Mouse (Mus musculus) midbrain, embryonic 13.5 days (tissue): ENCODE measurements around the gene Flnc. TPM values are rescaled to one million over a fixed set of nuclear protein-coding genes. Genes with fewer than 3 reads are reported as not detected.

ENCODE experiments used
- ATAC-seq: fragments of 200-750 bp; cut with Nextera tagmentation; 2 replicates; pipeline ENCODE4 v1.8.0; 2017; ENCODE audit warnings: mild to moderate bottlenecking, moderate TSS enrichment, moderate library complexity
- H3K27ac ChIP-seq: fragments of 300-500 bp; sonication (generic); 2 replicates; pipeline ENCODE4 v1.5.1; 2015; ENCODE audit warnings: inconsistent platforms, mild to moderate bottlenecking, moderate library complexity
- H3K27me3 ChIP-seq: fragments of 300-500 bp; sonication (generic); 2 replicates; pipeline ENCODE4 v1.6.1; 2015; ENCODE audit warnings: mild to moderate bottlenecking, inconsistent platforms
- H3K36me3 ChIP-seq: fragments of 300-500 bp; sonication (generic); 2 replicates; pipeline ENCODE4 v1.6.1; 2015; ENCODE audit warnings: mild to moderate bottlenecking, inconsistent platforms
- H3K4me1 ChIP-seq: fragments of 300-500 bp; sonication (generic); replicated peaks from 2 replicates; pipeline ENCODE4 v1.6.1; 2015; ENCODE audit warnings: inconsistent platforms
- H3K4me2 ChIP-seq: fragments of 300-500 bp; sonication (generic); replicated peaks from 2 replicates; pipeline ENCODE4 v1.6.1; 2015; ENCODE audit warnings: moderate library complexity, mild to moderate bottlenecking, inconsistent platforms
- H3K4me3 ChIP-seq: fragments of 300-500 bp; sonication (generic); replicated peaks from 2 replicates; pipeline ENCODE4 v1.5.1; 2015; ENCODE audit warnings: mild to moderate bottlenecking, inconsistent platforms
- H3K9ac ChIP-seq: fragments of 300-500 bp; sonication (generic); replicated peaks from 2 replicates; pipeline ENCODE4 v1.6.1; 2015; ENCODE audit warnings: mild to moderate bottlenecking, inconsistent platforms
- H3K9me3 ChIP-seq: fragments of 300-500 bp; sonication (generic); 2 replicates; pipeline ENCODE4 v1.6.1; 2016; ENCODE audit warnings: mild to moderate bottlenecking, inconsistent platforms
- WGBS: fragments of 180-500 bp; shearing (Covaris S2); methylation state at CpG from one replicate; pipeline ENCODE4 v1.1.7; 2015; 5-methylcytosine and 5-hydroxymethylcytosine counted together
- polyA plus RNA-seq: library from polyadenylated mRNA; unstranded; fragments of >200 nt; fragmentation: Nextera tagmentation; extraction: Ambion mirVana; gene quantifications from 2 replicates; pipeline ENCODE4 v1.2.1, GENCODE M21; 2015

The Flnc gene
- polyA plus RNA-seq, 1 experiment from 2014 or later: 3.8 TPM

DNA sequence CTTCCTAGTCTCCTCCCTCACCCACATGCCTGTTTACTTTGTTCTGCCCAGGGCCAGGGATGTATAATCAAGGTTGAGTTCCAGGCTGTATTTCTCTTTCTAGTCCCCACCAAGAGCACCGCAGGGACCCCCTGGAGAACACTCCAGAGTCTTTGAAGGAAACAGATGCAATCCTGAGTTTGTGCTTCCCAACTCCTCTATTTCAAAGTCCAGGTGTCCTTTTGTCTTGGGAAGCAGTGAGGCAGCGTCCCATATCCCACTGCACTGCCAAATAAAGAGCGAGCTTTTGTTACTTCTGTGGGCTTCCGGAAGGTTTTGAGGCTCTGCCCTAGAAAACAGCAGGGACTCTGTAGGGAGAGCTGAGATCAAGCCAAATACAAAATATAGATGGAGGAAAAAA, 33.2 kb upstream of the Flnc start:
- Histone ChIP-seq H3K4me2 (no peak overlapping the region), H3K27me3 (peaks cover 18% of the 10 kb centered on the region), H3K9ac (no peak overlapping the region), H3K4me3 (no peak overlapping the region), H3K4me1 (peaks cover 24% of the 10 kb centered on the region), H3K27ac (no peak overlapping the region), H3K36me3 (no peaks in the 10 kb centered on the region), H3K9me3 (no peaks in the 10 kb centered on the region)
- 66% methylated on average over 4 of the region's 4 CpGs for WGBS
- no peak for ATAC-seq

- no peak for ATAC-seq
- no peak overlapping the region for H3K4me3 ChIP-seq
- no peaks in the 10 kb centered on the region for H3K9me3 ChIP-seq
- H3K36me3 ChIP-seq: peaks cover 17% of the 10 kb centered on the region
- 7% methylated on average over 33 of the region's 34 CpGs for WGBS
- 0 out of 2 replicates have a peak overlapping the region, but pooled peaks have one; percentile 2 for H3K4me2 ChIP-seq
- H3K9ac ChIP-seq: no peak overlapping the region
- H3K27me3 ChIP-seq: peaks cover 12% of the 10 kb centered on the region
- peaks cover 6% of the 10 kb centered on the region for H3K4me1 ChIP-seq
- H3K27ac ChIP-seq: no peak overlapping the region
Observed at GRCm38 (mm10) chr6:29402693-29403342, 30.2 kb upstream of the Flnc start.

GRCm38 (mm10) chr6:29406412-29406811, 26.6 kb upstream of the Flnc start:
- ATAC-seq: no peak
- Histone ChIP-seq H3K4me2 (no peak overlapping the region), H3K27me3 (peaks cover 12% of the 10 kb centered on the region), H3K9ac (no peak overlapping the region), H3K27ac (no peak overlapping the region), H3K4me1 (0 out of 2 replicates have a peak, but pooled peaks cover 4% of the 10 kb centered on the region), H3K4me3 (no peak overlapping the region), H3K36me3 (peaks cover 49% of the 10 kb centered on the region), H3K9me3 (no peaks in the 10 kb centered on the region)
- 88% methylated on average over 6 of the region's 6 CpGs for whole genome bisulfite sequencing

GRCm38 (mm10) chr6:29415446-29415845, 17.6 kb upstream of the Flnc start:
- no peak for ATAC-seq
- no peak overlapping the region for H3K27ac ChIP-seq
- H3K9ac ChIP-seq: peak overlapping the region; percentile 10; the same call in 1 of the 2 replicates
- no peaks in the 10 kb centered on the region for H3K9me3 ChIP-seq
- peaks cover 67% of the 10 kb centered on the region for H3K36me3 ChIP-seq
- no peak overlapping the region for H3K4me2 ChIP-seq
- WGBS: 90% methylated on average over 9 of the region's 9 CpGs
- no peak overlapping the region for H3K4me3 ChIP-seq
- no peaks in the 10 kb centered on the region for H3K4me1 ChIP-seq
- H3K27me3 ChIP-seq: no peaks in the 10 kb centered on the region

DNA sequence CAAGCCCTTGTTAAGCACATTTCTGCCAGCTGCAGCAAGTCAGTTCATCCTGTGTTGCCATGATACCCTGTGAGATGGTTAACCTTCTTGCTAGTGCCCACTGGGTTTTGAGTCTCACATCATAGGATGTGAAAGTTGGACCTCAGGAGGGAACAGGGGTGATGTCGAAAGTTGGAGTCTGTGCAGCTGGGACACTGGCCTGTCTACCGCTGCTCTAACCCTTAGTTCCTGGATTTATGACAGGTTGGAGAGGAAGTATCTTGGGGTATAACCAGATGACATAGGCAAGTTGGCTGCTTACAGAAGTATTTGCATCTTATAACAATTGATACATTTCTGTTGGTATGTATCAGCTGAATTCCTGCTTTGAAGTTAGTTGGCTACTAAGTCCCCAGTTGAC, 12.5 kb upstream of the Flnc start:
- H3K27ac ChIP-seq: no peak overlapping the region
- H3K9ac ChIP-seq: no peak overlapping the region
- H3K4me3 ChIP-seq: no peak overlapping the region
- H3K9me3 ChIP-seq: no peaks in the 10 kb centered on the region
- ATAC-seq: no peak
- H3K36me3 ChIP-seq: peaks cover 27% of the 10 kb centered on the region
- 95% methylated on average over 2 of the region's 2 CpGs for WGBS
- no peaks in the 10 kb centered on the region for H3K27me3 ChIP-seq
- no peak overlapping the region for H3K4me2 ChIP-seq
- no peaks in the 10 kb centered on the region for H3K4me1 ChIP-seq

DNA sequence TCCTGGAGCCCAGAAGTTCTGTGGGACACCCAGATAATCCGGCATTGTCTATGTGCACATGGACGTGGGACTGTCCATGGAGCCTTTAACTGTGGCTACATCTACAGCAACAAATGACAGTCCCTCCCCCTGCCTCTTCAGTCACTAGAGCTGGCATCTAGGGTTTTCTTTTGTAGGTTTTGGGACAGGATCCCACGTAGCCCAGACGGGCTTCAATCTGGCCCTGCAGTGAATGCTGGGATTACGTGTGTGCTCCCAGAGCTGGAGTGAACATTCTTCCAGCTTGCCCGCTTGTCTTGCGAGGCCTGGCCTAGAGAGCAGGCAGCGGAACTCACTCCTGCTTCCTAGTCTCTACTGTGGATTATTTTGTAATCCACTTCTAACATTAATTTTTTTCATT, 7.9 kb upstream of the Flnc start:
- Histone ChIP-seq H3K4me1 (no peaks in the 10 kb centered on the region), H3K9ac (no peak overlapping the region), H3K4me2 (no peak overlapping the region), H3K36me3 (peaks cover 6% of the 10 kb centered on the region; the same call in 1 of the 2 replicates), H3K9me3 (no peaks in the 10 kb centered on the region), H3K4me3 (no peak overlapping the region), H3K27me3 (no peaks in the 10 kb centered on the region; the same call in 1 of the 2 replicates), H3K27ac (no peak overlapping the region)
- ATAC-seq: no peak
- WGBS: 74% methylated on average over 8 of the region's 8 CpGs

- no peak overlapping the region for H3K4me3 ChIP-seq
- no peaks in the 10 kb centered on the region; the same call in 1 of the 2 replicates for H3K4me1 ChIP-seq
- no peak for ATAC-seq
- no peak overlapping the region for H3K9ac ChIP-seq
- peaks cover 10% of the 10 kb centered on the region for H3K27me3 ChIP-seq
- peaks cover 3% of the 10 kb centered on the region; the same call in 1 of the 2 replicates for H3K36me3 ChIP-seq
- WGBS: 78% methylated on average over 6 of the region's 6 CpGs
- H3K9me3 ChIP-seq: no peaks in the 10 kb centered on the region
- no peak overlapping the region for H3K4me2 ChIP-seq
- H3K27ac ChIP-seq: no peak overlapping the region
Observed at GRCm38 (mm10) chr6:29426331-29426730, 6.7 kb upstream of the Flnc start.

DNA sequence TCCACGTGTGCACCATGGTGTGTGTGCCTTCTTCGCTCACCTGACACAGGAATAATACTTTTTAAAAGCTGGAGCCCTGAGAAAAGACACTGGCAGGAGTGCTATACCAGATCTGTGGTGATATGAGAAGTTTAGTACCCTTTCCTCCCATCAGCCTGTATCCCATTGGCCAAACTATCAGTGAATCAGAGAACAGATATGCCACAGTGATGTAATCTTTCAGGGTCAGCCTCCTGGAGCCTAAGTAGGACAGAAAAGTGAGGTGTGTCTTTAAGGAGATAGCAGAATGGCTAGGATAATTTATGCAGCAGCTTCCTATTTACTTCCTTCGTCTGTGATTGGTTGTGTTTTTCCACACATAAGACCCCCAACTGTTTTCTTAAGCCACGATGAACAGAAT, 4.9 kb upstream of the Flnc start:
- H3K9me3 ChIP-seq: no peaks in the 10 kb centered on the region
- WGBS: 57% methylated on average over 4 of the region's 4 CpGs
- no peak overlapping the region for H3K4me2 ChIP-seq
- H3K27me3 ChIP-seq: peaks cover 28% of the 10 kb centered on the region
- H3K4me3 ChIP-seq: no peak overlapping the region
- no peaks in the 10 kb centered on the region for H3K36me3 ChIP-seq
- ATAC-seq: no peak
- H3K4me1 ChIP-seq: peaks cover 12% of the 10 kb centered on the region
- H3K27ac ChIP-seq: no peak overlapping the region
- H3K9ac ChIP-seq: no peak overlapping the region

GRCm38 (mm10) chr6:29430681-29431420, 2.2 kb upstream of the Flnc start:
- no peaks in the 10 kb centered on the region for H3K36me3 ChIP-seq
- peaks cover 53% of the 10 kb centered on the region for H3K27me3 ChIP-seq
- H3K9me3 ChIP-seq: no peaks in the 10 kb centered on the region
- no peak overlapping the region for H3K4me2 ChIP-seq
- H3K9ac ChIP-seq: no peak overlapping the region
- H3K4me1 ChIP-seq: peaks cover 39% of the 10 kb centered on the region
- no peak for ATAC-seq
- H3K27ac ChIP-seq: no peak overlapping the region
- no peak overlapping the region for H3K4me3 ChIP-seq
- 55% methylated on average over 15 of the region's 15 CpGs for WGBS

GRCm38 (mm10) chr6:29431473-29431872, 1.6 kb upstream of the Flnc start:
- H3K9ac ChIP-seq: no peak overlapping the region
- H3K27ac ChIP-seq: no peak overlapping the region
- peaks cover 53% of the 10 kb centered on the region for H3K27me3 ChIP-seq
- H3K36me3 ChIP-seq: no peaks in the 10 kb centered on the region
- no peaks in the 10 kb centered on the region for H3K9me3 ChIP-seq
- H3K4me3 ChIP-seq: no peak overlapping the region
- no peak overlapping the region for H3K4me2 ChIP-seq
- ATAC-seq: no peak
- WGBS: 25% methylated on average over 5 of the region's 5 CpGs
- H3K4me1 ChIP-seq: peaks cover 45% of the 10 kb centered on the region

GRCm38 (mm10) chr6:29432156-29432555, 900 bp upstream of the Flnc start:
- Histone ChIP-seq H3K4me2 (no peak overlapping the region), H3K36me3 (no peaks in the 10 kb centered on the region), H3K27ac (no peak overlapping the region), H3K9ac (no peak overlapping the region), H3K4me1 (peaks cover 48% of the 10 kb centered on the region), H3K9me3 (no peaks in the 10 kb centered on the region), H3K27me3 (peaks cover 53% of the 10 kb centered on the region), H3K4me3 (no peak overlapping the region)
- WGBS: 29% methylated on average over 3 of the region's 3 CpGs
- no peak for ATAC-seq

GRCm38 (mm10) chr6:29432676-29433037, 399 bp upstream of the Flnc start:
- H3K9ac ChIP-seq: peak overlapping the region; percentile 57

More at GRCm38 (mm10) chr6:29432676-29433037, 399 bp upstream of the Flnc start:
- Histone ChIP-seq H3K4me2 (peak overlapping the region; percentile 76), H3K27ac (no peak overlapping the region), H3K4me3 (peak overlapping the region; percentile 42), H3K36me3 (no peaks in the 10 kb centered on the region), H3K27me3 (peaks cover 53% of the 10 kb centered on the region), H3K4me1 (peaks cover 48% of the 10 kb centered on the region), H3K9me3 (no peaks in the 10 kb centered on the region)
- no peak for ATAC-seq
